Mouse (Mus musculus) macrophage (primary cell): ENCODE measurements around the gene Ccm2. TPM values are rescaled to one million over a fixed set of nuclear protein-coding genes. Genes with fewer than 3 reads are reported as not detected.

ENCODE experiments used
- H3K27ac ChIP-seq: fragments of 350-480 bp; formaldehyde crosslinking; 2 replicates; pipeline ENCODE4 v1.9.0; 2021
- H3K36me3 ChIP-seq: fragments of 350-480 bp; formaldehyde crosslinking; 2 replicates; pipeline ENCODE4 v1.9.0; 2021; ENCODE audit errors: inconsistent target
- H3K4me3 ChIP-seq: fragments of 350-480 bp; formaldehyde crosslinking; 2 replicates; pipeline ENCODE4 v1.9.0; 2021; ENCODE audit errors: inconsistent target
- H3K79me2 ChIP-seq: fragments of 350-480 bp; formaldehyde crosslinking; 2 replicates; pipeline ENCODE4 v1.9.0; 2021; ENCODE audit errors: inconsistent target
- WGBS: methylation state at CpG from one replicate; pipeline ENCODE4 v1.1.7; 2026; ENCODE audit warnings: inconsistent platforms; ENCODE audit not compliant: missing documents; 5-methylcytosine and 5-hydroxymethylcytosine counted together
- polyA plus RNA-seq: library from polyadenylated mRNA; stranded (reverse); fragments of 250-400 nt; gene quantifications from 3 replicates; pipeline ENCODE4 v1.2.4, GENCODE M21; 2018; ENCODE audit warnings: inconsistent platforms

Gene Ccm2
- polyA plus RNA-seq, 1 experiment from 2014 or later = 58.4 TPM

DNA sequence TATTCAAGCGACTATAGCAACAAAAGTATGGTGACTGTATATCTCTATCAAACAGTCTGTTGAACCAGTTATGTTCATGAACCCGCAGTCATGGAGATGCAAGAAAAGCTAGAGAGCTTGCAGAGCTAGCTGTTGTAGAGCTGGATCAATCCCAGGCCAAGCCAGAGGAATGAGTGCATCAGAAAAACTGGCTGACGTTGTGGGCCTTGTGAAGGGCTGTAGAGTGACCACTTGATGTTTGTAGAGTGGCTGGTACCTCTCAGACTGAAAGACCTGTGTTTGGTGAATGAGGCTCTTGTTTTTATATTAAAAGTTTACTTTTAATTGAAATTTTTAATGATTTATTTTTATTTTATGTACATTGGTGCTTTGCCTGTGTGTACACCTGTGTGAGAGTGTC is 3.5 kb downstream of the Ccm2 start:
- 93% methylated on average over 2 of the region's 3 CpGs for WGBS
- H3K36me3 ChIP-seq = no peaks in the 10 kb centered on the region
- H3K79me2 ChIP-seq = peaks cover 82% of the 10 kb centered on the region
- H3K27ac ChIP-seq = no peak overlapping the region
- no peak overlapping the region for H3K4me3 ChIP-seq

DNA sequence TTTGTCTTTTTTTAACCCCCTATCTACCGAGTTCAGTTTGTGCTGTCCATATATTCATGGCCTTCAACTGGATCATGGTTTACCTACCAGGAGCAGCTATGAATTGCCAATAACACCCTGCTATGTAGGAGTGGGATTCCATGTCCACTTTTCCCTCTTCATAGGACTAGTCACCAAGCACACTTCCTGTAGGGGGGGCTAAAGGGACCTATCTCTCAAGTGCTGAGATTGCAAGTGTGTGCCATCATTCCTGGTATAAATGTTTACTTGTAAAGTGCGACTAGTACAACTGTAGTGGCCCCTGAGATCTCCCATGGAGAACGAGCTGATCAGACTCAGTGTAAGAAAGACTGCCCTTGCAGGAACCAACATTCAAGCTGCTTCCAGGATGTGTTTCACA is 11.5 kb downstream of the Ccm2 start:
- no peak overlapping the region for H3K4me3 ChIP-seq
- H3K79me2 ChIP-seq = peaks cover 94% of the 10 kb centered on the region
- WGBS = 83% methylated on average over 3 of the region's 3 CpGs
- no peak overlapping the region for H3K27ac ChIP-seq
- H3K36me3 ChIP-seq = no peaks in the 10 kb centered on the region

DNA sequence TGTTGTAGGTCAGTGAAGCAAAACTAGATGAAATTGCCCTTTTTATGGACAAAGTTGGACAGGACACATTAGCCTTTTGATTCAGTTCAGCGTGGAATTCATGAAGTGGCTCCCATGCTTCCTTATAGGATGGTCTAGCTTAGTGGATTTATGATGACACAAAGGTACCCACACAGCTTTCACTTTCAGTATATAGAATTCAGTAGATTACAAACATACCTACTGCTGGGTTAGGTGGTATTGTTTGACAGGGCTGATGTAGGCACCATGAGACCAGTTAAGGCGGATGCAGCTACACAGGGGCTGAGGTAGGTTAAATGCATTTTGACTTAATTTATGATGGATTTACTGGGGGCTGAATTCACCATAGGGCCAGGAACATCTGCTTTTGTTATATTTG is 13.3 kb downstream of the Ccm2 start:
- Histone ChIP-seq H3K36me3 (peaks cover 7% of the 10 kb centered on the region; the same call in 1 of the 2 replicates), H3K4me3 (no peak overlapping the region; the same call in 1 of the 2 replicates), H3K27ac (peak overlapping the region; percentile 93), H3K79me2 (peaks cover 94% of the 10 kb centered on the region)
- WGBS = 60% methylated on average over 2 of the region's 2 CpGs

DNA sequence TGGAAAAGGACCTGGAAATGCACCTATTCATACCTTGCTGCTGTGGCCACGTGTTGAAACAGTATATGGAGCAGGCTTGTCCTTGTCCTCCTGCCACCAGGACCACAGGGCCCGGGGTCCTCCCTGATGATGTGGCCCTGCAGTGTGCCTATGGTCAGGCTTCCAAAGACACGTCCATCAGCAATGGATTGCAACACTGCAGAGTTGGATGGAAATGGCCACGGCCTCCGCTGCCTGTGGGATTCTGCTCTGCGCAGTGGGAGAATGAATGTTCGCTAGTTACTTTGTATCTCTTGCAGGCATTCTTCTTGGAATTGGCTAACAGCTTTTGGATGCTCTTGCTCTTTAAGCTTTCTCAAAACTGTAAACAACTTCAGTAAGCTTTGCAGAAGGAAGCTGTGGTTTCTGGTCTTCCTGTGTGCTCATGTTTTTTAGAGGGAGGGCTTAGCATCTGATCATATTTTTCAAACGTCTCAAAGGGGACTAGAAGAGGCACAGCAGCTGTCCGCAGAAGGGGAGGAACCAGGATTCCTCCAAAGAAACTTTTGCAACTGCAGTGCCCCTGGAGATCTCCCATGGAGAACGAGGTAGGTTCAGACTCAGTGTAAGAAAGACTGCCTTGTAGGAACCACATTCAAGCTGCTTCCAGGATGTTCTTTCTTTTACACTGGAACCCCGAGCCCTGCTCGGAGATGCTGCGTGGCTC is 14.1 kb downstream of the Ccm2 start:
- Histone ChIP-seq H3K4me3 (peak overlapping the region; percentile 60), H3K79me2 (peaks cover 94% of the 10 kb centered on the region), H3K36me3 (peaks cover 7% of the 10 kb centered on the region; the same call in 1 of the 2 replicates), H3K27ac (peak overlapping the region; percentile 93)
- under 1% methylated on average over 13 of the region's 13 CpGs for WGBS

DNA sequence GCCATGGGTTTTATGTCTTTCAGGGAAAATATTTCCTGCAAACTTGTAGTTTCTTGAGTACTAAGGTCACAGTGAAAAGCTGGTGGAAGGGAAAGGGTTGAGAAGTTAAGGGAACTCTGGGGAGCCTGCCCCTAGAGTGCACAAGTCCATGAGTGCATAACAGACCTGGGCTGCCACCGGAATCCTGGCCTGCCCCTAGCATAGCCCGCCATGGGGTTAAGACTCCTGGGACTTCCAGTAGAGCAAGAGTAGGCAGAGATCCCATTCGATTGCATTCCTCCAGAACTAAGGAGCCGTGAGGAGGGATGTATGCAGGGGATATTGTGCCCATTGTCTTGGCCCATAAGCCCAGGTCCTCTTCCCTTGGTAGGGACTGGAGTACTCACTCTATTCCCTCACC is 14.8 kb downstream of the Ccm2 start:
- Histone ChIP-seq H3K36me3 (peaks cover 7% of the 10 kb centered on the region; the same call in 1 of the 2 replicates), H3K79me2 (peaks cover 94% of the 10 kb centered on the region), H3K27ac (peak overlapping the region; percentile 93), H3K4me3 (peak overlapping the region; percentile 60)
- WGBS = 0% methylated on average over 3 of the region's 4 CpGs

DNA sequence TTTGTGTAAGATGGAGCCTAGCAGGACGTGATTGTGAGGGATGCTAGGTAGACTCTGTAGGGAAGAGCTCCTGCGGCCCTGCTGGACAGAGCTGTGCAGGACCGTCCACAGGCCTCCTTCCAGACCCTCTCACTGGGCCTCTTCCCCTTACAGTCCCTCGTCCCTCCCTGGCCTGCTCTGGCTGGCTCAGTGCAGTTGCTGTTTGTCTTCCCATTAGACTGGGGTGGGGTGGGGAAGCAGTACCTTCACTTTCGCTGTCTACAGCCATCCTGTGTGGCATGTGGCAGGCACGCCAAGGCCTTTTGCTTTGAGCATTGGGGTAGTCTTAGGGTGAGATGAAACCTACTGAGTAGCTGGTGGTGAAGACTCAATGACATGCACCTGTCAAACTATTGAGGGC is 15.7 kb downstream of the Ccm2 start:
- WGBS = 3% methylated on average over 6 of the region's 6 CpGs
- Histone ChIP-seq H3K36me3 (peaks cover 13% of the 10 kb centered on the region; the same call in 1 of the 2 replicates), H3K27ac (peak overlapping the region; percentile 93), H3K4me3 (peak overlapping the region; percentile 60), H3K79me2 (peaks cover 94% of the 10 kb centered on the region)

DNA sequence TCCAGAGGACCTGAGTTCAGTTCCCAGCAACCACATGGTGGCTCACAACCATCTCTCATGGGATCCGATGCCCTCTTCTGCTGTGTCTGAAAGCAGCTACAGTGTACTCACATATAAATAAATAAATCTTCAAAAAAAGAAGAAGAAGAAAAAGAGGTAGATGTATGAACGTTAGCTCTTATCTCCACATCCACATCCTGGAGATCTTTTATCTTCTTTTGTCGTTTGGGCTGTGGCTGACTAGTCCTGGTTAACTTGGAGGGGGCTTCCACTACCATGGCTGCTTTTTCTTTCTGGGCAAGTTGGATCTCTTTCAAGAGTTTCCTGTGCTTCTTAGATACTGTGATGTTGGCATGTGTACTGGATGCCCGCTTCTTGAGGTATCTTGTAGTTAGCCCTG is 16.5 kb downstream of the Ccm2 start:
- Histone ChIP-seq H3K27ac (0 out of 2 replicates have a peak overlapping the region, but pooled peaks have one; percentile 93), H3K4me3 (no peak overlapping the region), H3K79me2 (peaks cover 94% of the 10 kb centered on the region), H3K36me3 (peaks cover 13% of the 10 kb centered on the region; the same call in 1 of the 2 replicates)
- 43% methylated on average over 4 of the region's 4 CpGs for WGBS

DNA sequence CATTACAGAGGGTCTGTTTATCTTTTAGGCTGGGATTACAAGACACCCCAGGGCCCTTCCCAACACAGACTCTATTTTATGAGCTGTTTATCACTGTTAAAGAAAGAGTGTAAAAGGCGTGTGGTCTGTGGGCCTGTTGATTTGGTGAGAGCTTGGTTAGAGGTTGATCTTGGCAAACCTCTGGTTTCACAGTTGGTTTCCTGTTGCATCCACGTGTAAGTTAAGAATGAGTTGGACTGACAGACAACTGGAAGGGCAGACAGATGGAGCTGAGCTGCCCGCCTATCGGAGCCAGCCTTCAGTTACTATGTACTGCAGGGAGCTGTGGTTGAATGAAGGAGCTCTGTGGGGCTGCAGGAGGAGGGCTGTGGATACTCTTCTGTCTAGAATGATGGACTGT is 19.8 kb downstream of the Ccm2 start:
- H3K79me2 ChIP-seq = peaks cover 100% of the 10 kb centered on the region
- H3K36me3 ChIP-seq = peaks cover 32% of the 10 kb centered on the region
- 60% methylated on average over 4 of the region's 4 CpGs for WGBS
- H3K4me3 ChIP-seq = no peak overlapping the region
- no peak overlapping the region for H3K27ac ChIP-seq

DNA sequence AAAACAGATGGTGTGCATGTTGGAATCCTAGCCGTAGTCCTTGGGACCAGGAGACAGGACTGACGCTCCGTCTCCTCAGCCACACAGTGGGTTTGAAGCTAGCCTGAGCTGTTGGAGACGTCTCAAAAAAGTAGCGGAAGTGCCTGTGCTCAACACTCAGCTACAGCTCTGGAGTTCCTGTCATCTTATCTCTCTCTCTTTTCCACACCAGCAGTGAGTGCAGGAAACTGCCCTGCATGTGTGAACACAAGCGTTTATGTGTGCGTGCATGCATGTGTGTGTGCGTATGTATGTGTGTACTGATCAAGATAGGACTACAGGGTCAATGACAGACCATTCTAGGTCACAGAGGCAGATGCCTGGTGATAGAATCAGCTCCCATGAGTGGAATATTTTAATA is 21.3 kb downstream of the Ccm2 start:
- Histone ChIP-seq H3K27ac (no peak overlapping the region), H3K36me3 (peaks cover 44% of the 10 kb centered on the region), H3K79me2 (peaks cover 100% of the 10 kb centered on the region), H3K4me3 (no peak overlapping the region)
- WGBS = 85% methylated on average over 8 of the region's 8 CpGs

DNA sequence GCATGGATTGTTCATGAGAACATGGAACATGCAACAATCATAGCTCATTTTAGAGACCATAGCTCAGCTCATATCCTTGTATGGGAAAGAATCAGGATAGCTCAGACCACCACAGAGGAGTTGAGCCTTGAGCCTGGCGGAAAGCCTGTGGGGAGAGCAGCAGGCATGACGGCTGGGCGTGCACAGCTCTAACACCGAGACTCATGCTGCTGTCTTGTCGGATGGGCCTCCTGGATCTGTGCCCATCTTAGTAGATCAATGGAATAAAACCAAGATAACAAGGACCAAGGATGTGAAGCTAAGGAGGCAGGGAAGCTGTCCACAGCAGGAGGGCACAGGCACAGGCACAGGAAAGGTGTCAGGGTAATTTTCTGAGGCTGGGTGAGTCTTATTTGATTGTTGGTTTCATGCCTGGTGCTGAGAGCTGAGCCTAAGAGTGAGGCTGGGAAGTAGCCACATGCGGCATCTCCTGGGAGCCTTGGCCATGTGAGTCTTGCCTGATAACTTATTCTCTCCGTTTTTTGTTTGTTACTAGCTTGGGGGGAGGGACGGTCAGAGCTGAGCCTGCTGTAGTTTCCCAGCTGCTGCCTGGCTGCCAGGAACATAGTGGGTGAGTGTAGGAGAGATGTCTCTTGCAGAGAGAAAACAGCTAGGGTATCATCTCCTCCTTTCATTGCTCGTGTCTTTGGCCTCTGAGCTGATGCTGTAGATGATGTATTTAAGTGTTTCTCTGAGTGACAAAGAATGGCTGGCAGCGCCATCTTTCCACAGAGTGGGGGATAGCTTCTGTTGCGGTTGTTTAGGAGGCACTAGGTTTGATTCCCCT is 22.1 kb downstream of the Ccm2 start:
- H3K4me3 ChIP-seq = no peak overlapping the region
- H3K27ac ChIP-seq = no peak overlapping the region
- H3K36me3 ChIP-seq = peaks cover 50% of the 10 kb centered on the region
- peaks cover 100% of the 10 kb centered on the region for H3K79me2 ChIP-seq
- WGBS = 75% methylated on average over 9 of the region's 11 CpGs

DNA sequence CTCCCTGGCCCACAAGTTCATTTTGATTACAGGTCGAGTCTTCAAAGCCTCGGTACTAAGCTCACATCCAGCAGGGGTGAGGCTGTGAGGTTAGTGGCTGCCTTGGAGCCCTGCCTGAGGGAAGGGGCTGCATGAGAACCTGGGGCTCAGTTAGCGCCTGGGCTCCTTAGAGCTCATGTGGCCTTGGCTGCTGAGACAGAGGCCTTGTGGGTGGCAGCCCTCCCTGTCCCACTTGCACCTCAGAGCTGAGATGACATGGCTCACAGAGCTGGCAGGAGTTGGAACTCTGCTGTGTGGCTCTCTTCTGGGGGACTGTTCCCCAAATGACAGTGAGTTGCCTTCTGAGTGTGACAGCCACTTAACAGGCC is 22.7 kb downstream of the Ccm2 start:
- H3K4me3 ChIP-seq = no peak overlapping the region

DNA sequence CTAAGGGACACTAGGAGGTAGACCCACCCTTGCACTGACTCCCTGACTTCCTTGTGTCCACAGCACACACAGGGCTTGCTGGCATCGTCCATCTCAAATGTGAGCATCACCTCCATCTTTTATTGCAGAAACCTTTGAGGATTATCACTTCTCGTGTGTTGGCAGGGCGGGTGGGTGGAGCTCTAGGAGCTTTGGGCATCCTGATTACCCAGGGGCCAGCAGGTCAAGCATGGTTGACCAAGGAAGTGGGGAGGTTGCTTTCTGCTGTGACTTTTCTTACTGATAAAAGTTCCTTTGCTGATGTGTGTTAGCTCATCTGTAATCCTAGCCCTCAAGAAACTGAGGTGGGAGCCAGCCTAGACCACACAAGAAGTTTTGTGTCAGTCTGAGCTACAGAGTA is 29.5 kb downstream of the Ccm2 start:
- Histone ChIP-seq H3K27ac (no peak overlapping the region), H3K36me3 (peaks cover 43% of the 10 kb centered on the region), H3K79me2 (peaks cover 98% of the 10 kb centered on the region), H3K4me3 (no peak overlapping the region)
- WGBS = 92% methylated on average over 3 of the region's 3 CpGs

More for the DNA sequence above, 22.7 kb downstream of the Ccm2 start:
- 66% methylated on average over 3 of the region's 3 CpGs for WGBS
- Histone ChIP-seq H3K27ac (no peak overlapping the region), H3K36me3 (peaks cover 47% of the 10 kb centered on the region), H3K79me2 (peaks cover 98% of the 10 kb centered on the region)

DNA sequence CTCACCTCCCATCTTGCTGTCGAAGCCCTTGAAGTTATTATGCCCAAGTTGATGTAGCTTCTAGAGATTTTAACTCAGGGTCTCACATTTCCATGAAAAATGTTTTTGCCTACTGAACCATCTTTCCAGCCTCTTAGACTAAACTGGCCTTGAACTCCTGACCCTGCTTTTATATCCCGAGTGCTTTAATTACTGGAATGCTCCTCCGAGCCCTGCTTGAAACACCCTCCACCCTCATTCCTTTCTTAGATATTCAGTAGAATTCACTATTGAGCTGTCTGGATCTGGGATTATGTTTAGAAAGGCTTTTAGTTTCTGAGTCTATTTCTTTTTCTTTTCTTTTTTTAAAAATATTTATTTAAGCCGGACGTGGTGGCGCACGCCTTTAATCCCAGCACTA is 32.7 kb downstream of the Ccm2 start:
- Histone ChIP-seq H3K27ac (no peak overlapping the region), H3K36me3 (peaks cover 31% of the 10 kb centered on the region), H3K4me3 (no peak overlapping the region), H3K79me2 (peaks cover 94% of the 10 kb centered on the region)
- 100% methylated on average over 4 of the region's 7 CpGs for WGBS

DNA sequence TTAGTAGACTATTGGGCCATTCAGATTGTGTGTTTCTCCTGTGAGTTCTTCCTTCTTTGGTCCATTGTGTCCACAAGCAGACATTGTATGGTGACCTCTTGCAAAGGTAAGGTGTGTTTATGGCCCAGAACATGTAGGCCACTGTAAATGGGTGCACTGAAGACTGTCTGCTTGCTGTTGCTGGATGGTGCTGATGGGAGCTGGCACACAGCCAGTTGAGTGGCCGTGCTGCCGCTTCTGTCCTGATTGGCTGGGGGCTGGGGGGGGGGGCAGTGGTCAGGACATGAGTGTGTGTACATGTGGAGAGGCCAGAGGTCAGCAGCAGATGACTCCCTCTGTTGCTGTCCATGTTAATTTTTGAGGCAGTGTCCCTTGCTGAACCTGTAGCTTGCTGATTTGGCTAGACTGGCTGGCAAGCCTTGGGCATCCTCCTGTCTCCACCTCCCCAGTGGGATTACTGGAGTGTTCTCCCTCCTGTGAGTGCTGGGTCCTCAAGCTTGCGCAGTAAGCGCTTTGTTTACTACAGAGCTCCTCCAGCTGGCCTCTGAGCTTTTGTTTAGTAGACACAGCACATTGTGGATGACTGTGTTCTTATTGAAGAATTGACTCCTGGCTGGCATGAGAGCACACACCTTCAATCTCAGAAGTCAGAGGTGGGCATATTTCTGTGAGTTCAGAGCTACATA is 33.5 kb downstream of the Ccm2 start:
- Histone ChIP-seq H3K4me3 (no peak overlapping the region), H3K36me3 (peaks cover 40% of the 10 kb centered on the region), H3K79me2 (peaks cover 85% of the 10 kb centered on the region), H3K27ac (no peak overlapping the region)
- 94% methylated on average over 4 of the region's 4 CpGs for WGBS
